In genomic region chr2:18841051-18841450, GRCm38 (mm10) we compare ENCODE assay signal across 33 mouse cellular contexts.
DNase-seq lines count a peak whose midpoint lies in the region; ATAC-seq and TF ChIP-seq lines count a peak whose summit lies in the region.
"Had no signal": no experiment of that assay in that cellular context is flagged by ENCODE, and none has a peak within 500 bp of the region (broad histone marks: within the 10 kb centered on the region; RNA-seq: fewer than 3 reads in every experiment).

No protein-coding gene starts in this region.

- no peak for TF ChIP-seq CTCF in layer of hippocampus, adult 2 months (conservative IDR thresholded peaks at IDR 0.05)
- no peak for TF ChIP-seq CTCF in midbrain, postnatal 0 days (IDR thresholded peaks at IDR 0.05)

- no peak for ATAC-seq in midbrain, embryonic 11.5 days (ENCODE audit: low FRiP score)
- no peak for ATAC-seq in midbrain, postnatal 0 days (ENCODE audit: low FRiP score)
- ATAC-seq: forebrain, embryonic 16.5 days; intestine, embryonic 16.5 days; midbrain, embryonic 16.5 days had no signal

- intact Hi-C loops in left cerebral cortex, postnatal 25 days (cut with DNase I), result no loop called here

- H3K36me3 ChIP-seq in midbrain, embryonic 11.5 days (ENCODE audit: control insufficient read depth, insufficient read depth, low read length), result no peaks in the 10 kb centered on the region
- no peaks in the 10 kb centered on the region; the same call in 1 of the 2 replicates for H3K36me3 ChIP-seq in midbrain, postnatal 0 days (ENCODE audit: insufficient read depth, low read length)

- peak in 1 of 2 experiments; percentile 34 for DNase-seq in layer of hippocampus, adult 2 months (ENCODE audit: low spot score in 2 of 2)
- DNase-seq in layer of hippocampus, adult 11-12 months (ENCODE audit: low spot score), result no peak
- peak; percentile 64 for DNase-seq in midbrain, embryonic 11.5 days (ENCODE audit: low spot score, missing footprints)
- no peak for DNase-seq in midbrain, postnatal 0 days (ENCODE audit: low spot score)
- DNase-seq in left cerebral cortex, postnatal 25 days (ENCODE audit: low spot score in 2 of 2), result peak; percentile 41 to 80
- DNase-seq in right cerebral cortex, postnatal 36 days (ENCODE audit: low spot score in 2 of 2), result peak; percentile 27 to 47
- DNase-seq in ovary, adult 18-20 months (ENCODE audit: low spot score), result no peak
- DNase-seq: adrenal gland, postnatal 25 days; B cell, adult 2 months; cerebellum, adult 18-20 months; cerebellum, postnatal 10 days; heart, adult 2 months; heart, postnatal 4 days; kidney, adult 8-10 months; kidney, postnatal 4 days; layer of hippocampus, postnatal 36 days; lung, embryonic 14.5 days; lung, postnatal 14 days; thymus, adult 18-20 months; thymus, postnatal 25 days had no signal

- H3K9ac ChIP-seq in midbrain, embryonic 11.5 days (ENCODE audit: low read length), result no peak overlapping the region
- no peak overlapping the region for H3K9ac ChIP-seq in midbrain, postnatal 0 days (replicated peaks; ENCODE audit: low read length, poor library complexity, severe bottlenecking)
- H3K9ac ChIP-seq: heart, embryonic 12.5 days; hindbrain, embryonic 13.5 days; limb, embryonic 12.5 days; liver, embryonic 15.5 days; lung, embryonic 14.5 days; neural tube, embryonic 12.5 days; stomach, embryonic 15.5 days had no signal

- 98% methylated on average over 8 of the region's 8 CpGs for WGBS in midbrain, embryonic 11.5 days
- 88% methylated on average over 8 of the region's 8 CpGs for WGBS in midbrain, postnatal 0 days

- no peak overlapping the region for H3K4me2 ChIP-seq in midbrain, embryonic 11.5 days
- no peak overlapping the region for H3K4me2 ChIP-seq in midbrain, postnatal 0 days (ENCODE audit: low read depth, low read length, poor library complexity, severe bottlenecking)
- H3K4me2 ChIP-seq: heart, embryonic 12.5 days; hindbrain, embryonic 13.5 days; limb, embryonic 12.5 days; liver, embryonic 15.5 days; lung, embryonic 14.5 days; neural tube, embryonic 12.5 days; stomach, embryonic 15.5 days had no signal

- H3K27ac ChIP-seq in layer of hippocampus, adult 2 months, result peak overlapping the region; percentile 36; the same call in 1 of the 2 replicates
- H3K27ac ChIP-seq in midbrain, embryonic 11.5 days (ENCODE audit: low read depth, low read length), result no peak overlapping the region
- no peak overlapping the region for H3K27ac ChIP-seq in midbrain, postnatal 0 days (ENCODE audit: low read depth, low read length)
- H3K27ac ChIP-seq: heart, adult 2 months; hindbrain, embryonic 13.5 days; kidney, postnatal 0 days; limb, embryonic 12.5 days; liver, embryonic 15.5 days; midbrain, embryonic 10.5 days; neural tube, embryonic 12.5 days; stomach, embryonic 15.5 days had no signal

- no peak overlapping the region for H3K4me3 ChIP-seq in layer of hippocampus, adult 2 months
- no peak overlapping the region for H3K4me3 ChIP-seq in midbrain, embryonic 11.5 days (ENCODE audit: low read depth, low read length)
- no peak overlapping the region for H3K4me3 ChIP-seq in midbrain, postnatal 0 days (ENCODE audit: low read depth, low read length)
- H3K4me3 ChIP-seq: erythroblast, embryonic 14.5 days; heart, adult 2 months; heart, embryonic 12.5 days; hindbrain, embryonic 13.5 days; limb, embryonic 12.5 days; liver, embryonic 15.5 days; midbrain, embryonic 10.5 days; myocyte; neural tube, embryonic 12.5 days; stomach, embryonic 15.5 days had no signal

- no peaks in the 10 kb centered on the region for H3K27me3 ChIP-seq in midbrain, embryonic 11.5 days (ENCODE audit: control insufficient read depth, insufficient read depth, low read length)
- H3K27me3 ChIP-seq in midbrain, postnatal 0 days (ENCODE audit: insufficient read depth, low read length), result no peaks in the 10 kb centered on the region
- H3K27me3 ChIP-seq: heart, embryonic 12.5 days; hindbrain, embryonic 13.5 days; limb, embryonic 12.5 days; liver, embryonic 15.5 days; neural tube, embryonic 12.5 days; stomach, embryonic 15.5 days had no signal

- no peaks in the 10 kb centered on the region for H3K4me1 ChIP-seq in midbrain, embryonic 11.5 days (ENCODE audit: control insufficient read depth, insufficient read depth, low read length)
- no peaks in the 10 kb centered on the region for H3K4me1 ChIP-seq in midbrain, postnatal 0 days (ENCODE audit: insufficient read depth, low read length)
- H3K4me1 ChIP-seq: heart, embryonic 12.5 days; hindbrain, embryonic 13.5 days; liver, embryonic 15.5 days; midbrain, embryonic 10.5 days; neural tube, embryonic 12.5 days; stomach, embryonic 15.5 days had no signal

- H3K9me3 ChIP-seq in midbrain, embryonic 11.5 days (ENCODE audit: control insufficient read depth, low read length), result no peaks in the 10 kb centered on the region
- no peaks in the 10 kb centered on the region for H3K9me3 ChIP-seq in midbrain, postnatal 0 days (ENCODE audit: low read length)
- H3K9me3 ChIP-seq: heart, embryonic 12.5 days; hindbrain, embryonic 13.5 days; limb, embryonic 12.5 days; liver, embryonic 15.5 days; midbrain, embryonic 10.5 days; neural tube, embryonic 12.5 days; stomach, embryonic 15.5 days had no signal

Comparison
In these comparisons a context has a peak if more than half of its experiments do, and no peak if none do; other contexts are left out.
1. DNase-seq: peak in midbrain, embryonic 11.5 days (single experiment), left cerebral cortex, postnatal 25 days (2 of 2) and right cerebral cortex, postnatal 36 days (2 of 2); none in layer of hippocampus, adult 11-12 months (single experiment), midbrain, postnatal 0 days (single experiment) and ovary, adult 18-20 months (single experiment).